Mouse (Mus musculus): ENCODE measurements around the gene Mrpl16.

GRCm38 (mm10) chr19:11811688-11812365 lies 41.6 kb downstream of the Mrpl16 start:
- no peak for TF ChIP-seq GATA1 (IDR thresholded peaks at IDR 0.05; ENCODE audit: borderline replicate concordance, low read length)
- TF ChIP-seq FLI1 (IDR thresholded peaks at IDR 0.05; ENCODE audit: low read length), result no peak
